Mouse (Mus musculus): ENCODE results near the gene Ndufa11. TPM values are rescaled to one million over a fixed set of nuclear protein-coding genes. Genes with fewer than 3 reads are reported as not detected.

Ndufa11 gene
- polyA plus RNA-seq, 1 experiment from 2014 or later: 447 TPM

GRCm38 (mm10) chr17:56684649-56685048 lies 32.9 kb upstream of the Ndufa11 start:
- Histone ChIP-seq H3K4me1 (ENCODE audit: control insufficient read depth, insufficient read depth, low read length) (no peaks in the 10 kb centered on the region), H3K27me3 (ENCODE audit: control insufficient read depth, insufficient read depth, low read length) (no peaks in the 10 kb centered on the region), H3K27ac (ENCODE audit: low read depth, low read length) (no peak overlapping the region), H3K9me3 (ENCODE audit: control insufficient read depth, low read length) (no peaks in the 10 kb centered on the region), H3K9ac (ENCODE audit: low read depth, low read length) (no peak overlapping the region), H3K36me3 (ENCODE audit: control insufficient read depth, insufficient read depth, low read length) (peaks cover 74% of the 10 kb centered on the region), H3K4me2 (replicated peaks; ENCODE audit: low read depth, low read length) (no peak overlapping the region), H3K4me3 (ENCODE audit: low read length) (no peak overlapping the region)
- no peak for ATAC-seq (ENCODE audit: low FRiP score, low TSS enrichment)
- WGBS: 93% methylated on average over 2 of the region's 2 CpGs

- Histone ChIP-seq H3K27me3 (ENCODE audit: control insufficient read depth, insufficient read depth, low read length) (no peaks in the 10 kb centered on the region), H3K4me1 (ENCODE audit: control insufficient read depth, insufficient read depth, low read length) (no peaks in the 10 kb centered on the region), H3K9me3 (ENCODE audit: control insufficient read depth, low read length) (no peaks in the 10 kb centered on the region), H3K9ac (ENCODE audit: low read depth, low read length) (no peak overlapping the region), H3K36me3 (ENCODE audit: control insufficient read depth, insufficient read depth, low read length) (peaks cover 74% of the 10 kb centered on the region), H3K27ac (ENCODE audit: low read depth, low read length) (no peak overlapping the region), H3K4me3 (ENCODE audit: low read length) (no peak overlapping the region), H3K4me2 (replicated peaks; ENCODE audit: low read depth, low read length) (no peak overlapping the region)
- WGBS: 92% methylated on average over 4 of the region's 4 CpGs
- no peak for ATAC-seq (ENCODE audit: low FRiP score, low TSS enrichment)
These were observed 30.8 kb upstream of the Ndufa11 start for GRCm38 (mm10) chr17:56686801-56687200.

- Histone ChIP-seq H3K9ac (ENCODE audit: low read depth, low read length) (no peak overlapping the region), H3K27me3 (ENCODE audit: control insufficient read depth, insufficient read depth, low read length) (no peaks in the 10 kb centered on the region), H3K4me1 (ENCODE audit: control insufficient read depth, insufficient read depth, low read length) (no peaks in the 10 kb centered on the region), H3K36me3 (ENCODE audit: control insufficient read depth, insufficient read depth, low read length) (peaks cover 75% of the 10 kb centered on the region), H3K9me3 (ENCODE audit: control insufficient read depth, low read length) (no peaks in the 10 kb centered on the region), H3K4me3 (ENCODE audit: low read length) (no peak overlapping the region), H3K4me2 (replicated peaks; ENCODE audit: low read depth, low read length) (no peak overlapping the region), H3K27ac (ENCODE audit: low read depth, low read length) (no peak overlapping the region)
- no peak for ATAC-seq (ENCODE audit: low FRiP score, low TSS enrichment)
These were observed 29.5 kb upstream of the Ndufa11 start for GRCm38 (mm10) chr17:56688045-56688444.

GRCm38 (mm10) chr17:56688689-56689088 lies 28.9 kb upstream of the Ndufa11 start:
- peaks cover 81% of the 10 kb centered on the region for H3K36me3 ChIP-seq (ENCODE audit: control insufficient read depth, insufficient read depth, low read length)

GRCm38 (mm10) chr17:56693395-56693794 lies 24.2 kb upstream of the Ndufa11 start:
- WGBS: 72% methylated on average over 1 of the region's 1 CpGs
- Histone ChIP-seq H3K4me2 (replicated peaks; ENCODE audit: low read depth, low read length) (no peak overlapping the region), H3K9ac (ENCODE audit: low read depth, low read length) (no peak overlapping the region), H3K27me3 (ENCODE audit: control insufficient read depth, insufficient read depth, low read length) (no peaks in the 10 kb centered on the region), H3K4me3 (ENCODE audit: low read length) (no peak overlapping the region), H3K27ac (ENCODE audit: low read depth, low read length) (no peak overlapping the region), H3K9me3 (ENCODE audit: control insufficient read depth, low read length) (no peaks in the 10 kb centered on the region), H3K4me1 (ENCODE audit: control insufficient read depth, insufficient read depth, low read length) (no peaks in the 10 kb centered on the region), H3K36me3 (ENCODE audit: control insufficient read depth, insufficient read depth, low read length) (peaks cover 85% of the 10 kb centered on the region)
- ATAC-seq (ENCODE audit: low FRiP score, low TSS enrichment): no peak

More at GRCm38 (mm10) chr17:56688689-56689088, 28.9 kb upstream of the Ndufa11 start:
- ATAC-seq (ENCODE audit: low FRiP score, low TSS enrichment): no peak
- Histone ChIP-seq H3K9ac (ENCODE audit: low read depth, low read length) (no peak overlapping the region), H3K4me2 (replicated peaks; ENCODE audit: low read depth, low read length) (no peak overlapping the region), H3K9me3 (ENCODE audit: control insufficient read depth, low read length) (no peaks in the 10 kb centered on the region), H3K4me3 (ENCODE audit: low read length) (no peak overlapping the region), H3K27me3 (ENCODE audit: control insufficient read depth, insufficient read depth, low read length) (no peaks in the 10 kb centered on the region), H3K4me1 (ENCODE audit: control insufficient read depth, insufficient read depth, low read length) (no peaks in the 10 kb centered on the region), H3K27ac (ENCODE audit: low read depth, low read length) (no peak overlapping the region)
- WGBS: 100% methylated on average over 2 of the region's 2 CpGs

- H3K9ac ChIP-seq (ENCODE audit: low read depth, low read length): no peak overlapping the region
These were observed 23.7 kb upstream of the Ndufa11 start for GRCm38 (mm10) chr17:56693851-56694310.

GRCm38 (mm10) chr17:56700451-56700850 lies 17.1 kb upstream of the Ndufa11 start:
- 69% methylated on average over 2 of the region's 2 CpGs for WGBS
- no peak overlapping the region for H3K9ac ChIP-seq (ENCODE audit: low read depth, low read length)
- H3K4me1 ChIP-seq (ENCODE audit: control insufficient read depth, insufficient read depth, low read length): no peaks in the 10 kb centered on the region
- peaks cover 99% of the 10 kb centered on the region for H3K36me3 ChIP-seq (ENCODE audit: control insufficient read depth, insufficient read depth, low read length)
- no peaks in the 10 kb centered on the region for H3K27me3 ChIP-seq (ENCODE audit: control insufficient read depth, insufficient read depth, low read length)
- ATAC-seq (ENCODE audit: low FRiP score, low TSS enrichment): no peak
- no peak overlapping the region for H3K4me2 ChIP-seq (replicated peaks; ENCODE audit: low read depth, low read length)
- H3K9me3 ChIP-seq (ENCODE audit: control insufficient read depth, low read length): no peaks in the 10 kb centered on the region
- no peak overlapping the region for H3K27ac ChIP-seq (ENCODE audit: low read depth, low read length)
- H3K4me3 ChIP-seq (ENCODE audit: low read length): no peak overlapping the region

More at GRCm38 (mm10) chr17:56693851-56694310, 23.7 kb upstream of the Ndufa11 start:
- no peak for ATAC-seq (ENCODE audit: low FRiP score, low TSS enrichment)
- Histone ChIP-seq H3K36me3 (ENCODE audit: control insufficient read depth, insufficient read depth, low read length) (peaks cover 85% of the 10 kb centered on the region), H3K4me2 (replicated peaks; ENCODE audit: low read depth, low read length) (no peak overlapping the region), H3K27me3 (ENCODE audit: control insufficient read depth, insufficient read depth, low read length) (no peaks in the 10 kb centered on the region), H3K4me1 (ENCODE audit: control insufficient read depth, insufficient read depth, low read length) (no peaks in the 10 kb centered on the region), H3K4me3 (ENCODE audit: low read length) (no peak overlapping the region), H3K9me3 (ENCODE audit: control insufficient read depth, low read length) (no peaks in the 10 kb centered on the region), H3K27ac (ENCODE audit: low read depth, low read length) (no peak overlapping the region)
- WGBS: 58% methylated on average over 6 of the region's 6 CpGs

GRCm38 (mm10) chr17:56703038-56703437 lies 14.5 kb upstream of the Ndufa11 start:
- 70% methylated on average over 4 of the region's 4 CpGs for WGBS
- no peaks in the 10 kb centered on the region for H3K9me3 ChIP-seq (ENCODE audit: control insufficient read depth, low read length)
- H3K36me3 ChIP-seq (ENCODE audit: control insufficient read depth, insufficient read depth, low read length): peaks cover 99% of the 10 kb centered on the region
- no peak overlapping the region for H3K4me3 ChIP-seq (ENCODE audit: low read length)
- H3K4me2 ChIP-seq (replicated peaks; ENCODE audit: low read depth, low read length): no peak overlapping the region
- H3K27me3 ChIP-seq (ENCODE audit: control insufficient read depth, insufficient read depth, low read length): no peaks in the 10 kb centered on the region
- no peak for ATAC-seq (ENCODE audit: low FRiP score, low TSS enrichment)
- H3K27ac ChIP-seq (ENCODE audit: low read depth, low read length): no peak overlapping the region
- H3K4me1 ChIP-seq (ENCODE audit: control insufficient read depth, insufficient read depth, low read length): no peaks in the 10 kb centered on the region
- H3K9ac ChIP-seq (ENCODE audit: low read depth, low read length): no peak overlapping the region

- Histone ChIP-seq H3K27ac (ENCODE audit: low read depth, low read length) (no peak overlapping the region), H3K4me3 (ENCODE audit: low read length) (no peak overlapping the region), H3K9ac (ENCODE audit: low read depth, low read length) (no peak overlapping the region), H3K4me2 (replicated peaks; ENCODE audit: low read depth, low read length) (no peak overlapping the region), H3K4me1 (ENCODE audit: control insufficient read depth, insufficient read depth, low read length) (no peaks in the 10 kb centered on the region), H3K9me3 (ENCODE audit: control insufficient read depth, low read length) (no peaks in the 10 kb centered on the region), H3K27me3 (ENCODE audit: control insufficient read depth, insufficient read depth, low read length) (no peaks in the 10 kb centered on the region), H3K36me3 (ENCODE audit: control insufficient read depth, insufficient read depth, low read length) (peaks cover 99% of the 10 kb centered on the region)
- 97% methylated on average over 1 of the region's 1 CpGs for WGBS
- ATAC-seq (ENCODE audit: low FRiP score, low TSS enrichment): no peak
These were observed 11.1 kb upstream of the Ndufa11 start for GRCm38 (mm10) chr17:56706515-56706914.

Measured in kidney, embryonic 14.5 days (tissue).